Mouse (Mus musculus) urinary bladder, postnatal 10 days (tissue): ENCODE results near the gene C4b.
"Not testable (repeated sequence)": the region's sequence is repeated elsewhere in the genome, so short reads cannot be mapped to it uniquely, and the experiment has no call there.

Experiments
- DNase-seq: peaks from one replicate; pipeline ENCODE4 v3.0.0; 2022; ENCODE audit warnings: low spot score

Gene C4b

GRCm38 (mm10) chr17:34743719-34744118, at the start of gene C4b:
C4b (minus strand) TSS chr17:34743882.
- no peak for DNase-seq

GRCm38 (mm10) chr17:34777680-34778325, 34.1 kb upstream of the C4b start:
- DNase-seq = no peak

- DNase-seq = no peak
Observed at GRCm38 (mm10) chr17:34761471-34761870, 17.8 kb upstream of the C4b start.

- DNase-seq = no peak
Observed at GRCm38 (mm10) chr17:34746531-34746930, 2.8 kb upstream of the C4b start.

- DNase-seq = not testable (repeated sequence)
Observed at GRCm38 (mm10) chr17:34745166-34745565, 1.5 kb upstream of the C4b start.

GRCm38 (mm10) chr17:34744611-34745010, 929 bp upstream of the C4b start:
- not testable (repeated sequence) for DNase-seq

GRCm38 (mm10) chr17:34744206-34744605, 524 bp upstream of the C4b start:
- no peak for DNase-seq

- no peak for DNase-seq
Observed at GRCm38 (mm10) chr17:34740280-34740679, 3.4 kb downstream of the C4b start.

- DNase-seq = not testable (repeated sequence)
Observed at GRCm38 (mm10) chr17:34739708-34740107, 4.0 kb downstream of the C4b start.

GRCm38 (mm10) chr17:34737466-34737865, 6.2 kb downstream of the C4b start:
- DNase-seq = not testable (repeated sequence)

- not testable (repeated sequence) for DNase-seq
Observed at GRCm38 (mm10) chr17:34729779-34730553, 13.7 kb downstream of the C4b start.

GRCm38 (mm10) chr17:34729155-34729554, 14.5 kb downstream of the C4b start:
- not testable (repeated sequence) for DNase-seq

- no peak for DNase-seq
Observed at GRCm38 (mm10) chr17:34727887-34728286, 15.8 kb downstream of the C4b start.

GRCm38 (mm10) chr17:34723066-34723465, 20.6 kb downstream of the C4b start:
- no peak for DNase-seq

- DNase-seq = not testable (repeated sequence)
Observed at GRCm38 (mm10) chr17:34722238-34722637, 21.4 kb downstream of the C4b start.

GRCm38 (mm10) chr17:34719886-34720285, 23.8 kb downstream of the C4b start:
- DNase-seq = not testable (repeated sequence)

- no peak for DNase-seq
Observed at GRCm38 (mm10) chr17:34717401-34717800, 26.3 kb downstream of the C4b start.

- DNase-seq = no peak
Observed at GRCm38 (mm10) chr17:34716247-34716646, 27.4 kb downstream of the C4b start.

- DNase-seq = not testable (repeated sequence)
Observed at GRCm38 (mm10) chr17:34715451-34715850, 28.2 kb downstream of the C4b start.

GRCm38 (mm10) chr17:34714908-34715445, 28.7 kb downstream of the C4b start:
- DNase-seq = not testable (repeated sequence)

GRCm38 (mm10) chr17:34714181-34714907, 29.3 kb downstream of the C4b start:
- not testable (repeated sequence) for DNase-seq

- no peak for DNase-seq
Observed at GRCm38 (mm10) chr17:34712951-34713350, 30.7 kb downstream of the C4b start.
